Mouse (Mus musculus) testis, postnatal 14 days (tissue): Measurements from ENCODE around the gene Reg3d.
"Not testable (repeated sequence)": the region's sequence is repeated elsewhere in the genome, so short reads cannot be mapped to it uniquely, and the experiment has no call there.

Experiments used
- DNase-seq: peaks from one replicate; pipeline ENCODE4 v3.0.0; 2021; ENCODE audit warnings: low spot score

Gene Reg3d

DNA sequence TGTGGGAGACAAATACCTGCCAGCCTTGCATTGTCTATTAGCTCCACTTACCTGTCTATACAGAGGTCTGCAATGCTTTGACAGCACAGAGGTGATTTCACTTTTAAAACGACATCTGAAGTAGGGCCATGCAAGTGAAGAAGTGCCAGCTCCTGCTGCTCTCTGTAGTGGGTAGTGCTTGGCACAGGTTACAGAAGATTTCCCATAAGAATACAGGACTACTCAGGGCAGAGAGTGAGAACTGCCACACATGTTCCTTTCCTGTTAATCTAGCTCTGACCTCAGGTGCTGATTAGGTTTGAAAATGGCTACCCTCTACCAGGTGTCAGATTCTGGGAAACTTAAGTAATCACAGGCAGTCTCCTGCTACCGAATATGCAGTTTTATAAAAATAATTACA lies at the start of gene Reg3d:
Gene Reg3d, minus strand, starts transcription at position 101 of the 400 bp plus-strand sequence.
- no peak for DNase-seq

DNA sequence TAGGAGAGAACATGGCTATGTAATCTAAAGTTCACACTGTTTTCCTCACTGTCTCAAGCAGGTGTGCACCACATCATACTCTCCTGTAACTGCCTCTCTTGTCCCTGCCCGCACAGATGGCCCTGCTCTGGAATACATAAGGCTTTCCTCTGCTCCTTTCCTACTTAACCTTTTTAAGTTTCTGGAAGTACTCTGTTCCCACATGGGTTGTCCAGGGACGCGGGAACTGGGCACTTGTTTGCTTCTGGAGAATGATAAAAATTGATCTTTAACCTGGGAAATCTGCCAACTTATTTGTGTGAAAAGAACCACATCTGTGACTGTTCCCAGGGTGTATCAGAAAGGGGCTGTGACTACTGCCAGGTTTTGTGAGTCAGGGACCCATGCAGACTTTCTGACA lies 46.8 kb upstream of the Reg3d start:
- no peak for DNase-seq

DNA sequence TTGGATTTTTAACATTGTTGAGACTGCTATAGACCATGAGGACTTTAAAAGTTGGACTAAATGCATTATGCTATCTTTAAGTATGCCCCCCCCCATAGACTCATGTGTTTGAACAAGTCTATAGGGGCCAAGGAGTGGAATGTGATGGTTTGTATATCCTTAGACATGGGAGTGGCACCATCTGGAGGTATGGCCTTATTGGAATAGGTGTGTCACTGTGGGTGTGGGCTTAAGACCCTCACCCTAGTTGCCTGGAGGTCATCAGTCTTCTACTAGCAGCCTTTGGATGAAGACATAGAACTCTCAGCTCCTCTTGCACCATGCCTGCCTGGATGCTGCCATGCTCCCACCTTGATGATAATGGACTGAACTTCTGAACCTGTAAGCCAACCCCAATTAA lies 43.7 kb upstream of the Reg3d start, which contains the start of gene Reg1:
Gene Reg1, plus strand, starts transcription at position 301 of the 400 bp plus-strand sequence.
- not testable (repeated sequence) for DNase-seq

DNA sequence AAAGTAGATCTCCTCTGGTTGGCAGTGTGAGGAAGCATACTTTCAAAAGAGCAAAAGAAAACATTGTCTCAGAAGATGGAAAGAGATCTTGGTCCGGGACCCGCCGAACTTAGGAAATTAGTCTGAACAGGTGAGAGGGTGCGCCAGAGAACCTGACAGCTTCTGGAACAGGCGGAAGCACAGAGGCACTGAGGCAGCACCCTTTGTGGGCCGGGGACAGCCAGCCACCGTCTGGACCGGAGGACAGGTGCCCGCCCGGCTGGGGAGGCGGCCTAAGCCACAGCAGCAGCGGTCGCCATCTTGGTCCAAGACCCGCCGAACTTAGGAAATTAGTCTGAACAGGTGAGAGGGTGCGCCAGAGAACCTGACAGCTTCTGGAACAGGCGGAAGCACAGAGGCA lies 16.7 kb upstream of the Reg3d start, which contains the start of gene Reg2:
Gene Reg2, plus strand, starts transcription at position 301 of the 400 bp plus-strand sequence.
- not testable (repeated sequence) for DNase-seq

DNA sequence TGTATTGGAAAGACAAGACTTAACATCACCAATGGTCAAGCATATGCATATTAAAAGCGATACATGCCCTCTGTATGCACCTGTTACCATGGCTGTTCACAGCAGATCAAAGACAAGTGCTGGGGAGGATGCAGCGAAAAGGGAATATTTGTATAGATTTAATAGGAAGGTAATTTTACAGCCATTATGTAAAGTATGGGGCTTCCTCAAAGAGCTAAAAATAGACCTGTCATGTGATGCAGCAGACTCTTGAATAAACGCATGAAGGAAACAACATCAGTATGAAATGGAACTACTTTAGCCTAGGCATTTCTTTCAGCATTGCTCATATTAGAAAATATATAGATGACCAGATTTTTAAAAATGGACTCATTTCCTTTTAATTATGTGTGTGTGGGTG lies 6.9 kb upstream of the Reg3d start:
- no peak for DNase-seq

DNA sequence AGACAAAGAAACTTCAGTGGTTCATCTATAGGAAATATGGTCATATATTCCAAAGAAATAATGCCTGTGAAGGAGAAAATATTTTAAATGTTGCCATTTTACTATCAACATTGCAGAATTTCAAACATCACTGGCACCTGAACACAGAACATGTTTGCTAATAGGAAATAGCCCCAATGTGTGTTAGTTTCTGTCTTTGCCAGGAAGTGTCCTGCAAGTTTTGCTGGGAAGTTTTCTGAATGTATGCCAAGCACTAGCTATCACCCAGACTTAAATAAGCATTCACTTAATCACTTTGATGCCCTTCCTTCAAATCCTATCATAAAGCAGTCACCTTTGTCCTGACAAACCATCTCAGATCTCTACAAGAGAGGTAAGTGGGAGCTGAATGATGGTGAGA lies 1.7 kb upstream of the Reg3d start, which contains the start of gene Reg3a:
Gene Reg3a, plus strand, starts transcription at position 301 of the 400 bp plus-strand sequence.
- no peak for DNase-seq

DNA sequence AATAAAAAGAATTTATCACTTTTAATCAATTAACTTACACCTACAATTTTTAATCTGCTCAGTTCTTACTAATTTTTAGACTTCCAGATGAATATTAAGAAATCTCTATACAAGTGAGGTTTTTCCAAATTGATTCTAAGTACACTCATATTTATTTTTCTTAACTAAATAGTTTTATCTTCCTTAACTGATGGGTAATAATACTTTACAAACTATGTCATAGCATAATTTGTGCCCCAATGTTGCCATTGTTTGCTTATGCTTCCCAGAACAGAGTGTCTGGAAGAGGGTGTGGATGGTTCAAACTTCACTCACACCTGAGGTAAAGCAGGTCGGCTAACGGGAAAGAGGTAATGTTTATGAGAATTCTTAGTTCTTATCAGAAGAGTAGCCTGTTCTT lies 8.3 kb downstream of the Reg3d start, which contains the start of gene Reg3b:
Gene Reg3b, plus strand, starts transcription at position 301 of the 400 bp plus-strand sequence.
- DNase-seq, result no peak

DNA sequence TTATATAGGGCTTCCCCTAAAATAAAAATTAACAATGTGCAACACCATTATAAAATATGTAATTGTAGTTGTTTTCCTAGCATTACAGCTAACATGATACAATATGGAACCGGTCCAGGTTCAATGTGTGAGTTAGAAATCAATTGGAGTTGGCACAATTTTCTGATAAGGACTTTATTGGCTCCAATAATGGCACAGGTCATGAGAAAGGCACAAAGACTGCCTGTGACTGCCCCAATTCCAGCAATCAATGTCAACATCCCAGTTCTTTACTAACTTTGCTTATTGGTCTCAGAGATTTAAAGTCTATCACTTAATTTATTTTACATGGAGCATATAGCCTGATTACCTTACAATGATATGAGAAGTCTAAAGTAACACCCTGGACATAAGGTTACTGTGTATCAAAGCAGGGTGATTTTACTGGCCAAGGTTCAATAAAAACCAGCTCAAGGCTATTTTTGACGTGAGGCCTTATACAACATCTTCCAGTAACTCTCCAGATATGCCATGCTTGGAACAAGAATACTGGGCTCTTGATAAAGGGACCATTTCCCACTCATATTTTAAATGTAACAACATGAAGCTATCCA lies 16.6 kb downstream of the Reg3d start:
- peak; percentile 4 for DNase-seq

DNA sequence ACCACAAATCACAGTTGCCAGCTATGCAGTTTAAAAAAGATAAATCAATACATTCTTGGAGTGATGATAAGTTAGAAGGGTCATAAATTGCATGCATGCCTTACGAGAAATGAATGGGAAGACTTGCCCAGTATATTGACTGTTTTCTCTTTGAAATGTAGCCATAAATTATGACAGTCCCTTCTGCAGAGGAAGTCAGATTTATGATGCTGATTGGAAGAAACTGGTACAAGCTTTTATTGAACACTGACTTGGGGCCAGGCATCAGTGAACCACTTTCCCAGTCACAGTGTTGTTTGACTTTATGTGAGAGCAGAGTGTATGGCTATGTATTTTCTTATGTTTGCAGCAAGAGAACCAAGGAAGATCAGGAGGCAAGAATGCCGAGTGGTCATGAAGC lies 37.0 kb downstream of the Reg3d start:
- no peak for DNase-seq

DNA sequence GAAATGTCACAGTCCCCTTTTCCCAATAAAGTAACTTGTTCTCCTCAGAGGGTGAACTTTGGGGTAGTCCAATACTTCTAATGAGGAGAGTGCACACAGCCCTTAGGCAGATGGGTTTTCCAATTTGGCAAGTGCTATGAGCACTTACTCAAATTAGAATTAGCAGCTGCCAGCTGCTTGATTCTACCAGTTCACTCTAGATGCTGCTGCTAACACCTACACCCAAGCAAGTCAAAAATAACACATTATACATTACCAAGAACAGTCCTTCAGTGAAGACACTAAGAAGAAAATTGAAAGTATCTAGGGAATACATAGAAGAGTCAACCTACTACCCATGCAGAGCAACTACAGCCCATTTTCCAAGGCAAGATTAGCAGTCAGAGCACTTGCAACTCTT lies 38.4 kb downstream of the Reg3d start:
- no peak for DNase-seq

DNA sequence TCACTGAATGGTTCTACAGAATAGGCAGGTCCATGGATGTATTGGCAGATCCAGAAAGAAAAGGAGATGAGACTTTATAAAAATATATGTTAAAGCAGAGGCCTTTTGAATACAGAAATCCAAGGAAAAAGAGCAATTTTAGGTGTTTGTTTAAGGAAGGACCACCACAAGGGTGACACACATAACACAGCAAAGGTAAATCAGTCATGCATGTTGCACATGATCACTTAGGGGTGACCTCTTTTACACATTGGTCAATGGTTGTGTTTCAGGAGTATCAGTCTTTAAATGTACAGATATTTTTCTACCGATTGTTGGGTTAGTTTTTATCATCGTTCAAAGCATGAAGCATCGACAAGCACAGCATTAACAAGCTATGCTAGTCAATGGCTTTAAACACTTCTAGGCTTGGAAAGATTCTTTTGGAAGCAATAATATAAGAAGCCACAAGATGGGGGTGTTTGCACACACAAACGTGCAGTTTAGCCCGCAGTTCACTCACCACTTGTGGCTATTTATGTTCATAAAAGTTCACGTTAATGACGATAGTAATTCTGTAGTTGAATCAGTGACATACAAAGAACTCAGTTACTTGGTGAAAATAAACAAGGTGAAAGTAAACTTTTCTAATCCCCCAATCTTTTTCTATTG lies 46.6 kb downstream of the Reg3d start:
- no peak for DNase-seq

DNA sequence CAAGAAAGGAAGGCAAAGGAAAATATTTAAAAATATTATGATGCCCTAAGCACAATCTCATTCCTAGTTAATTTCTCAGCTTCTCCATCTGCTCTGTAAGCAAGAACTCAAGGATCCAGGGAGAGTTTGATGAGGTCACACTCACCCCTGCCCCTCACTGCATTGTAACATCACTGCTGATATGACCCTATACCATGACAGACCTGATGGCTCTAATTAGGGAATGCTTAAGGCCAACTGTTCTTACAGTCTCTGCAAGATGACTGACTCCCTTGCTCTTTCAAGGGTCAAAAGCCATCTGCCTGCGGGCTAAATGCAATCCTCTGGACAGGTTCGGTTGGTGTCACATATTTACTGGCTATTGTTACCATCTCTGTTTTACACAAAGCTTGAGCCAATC lies 49.5 kb downstream of the Reg3d start:
- DNase-seq, result no peak

DNA sequence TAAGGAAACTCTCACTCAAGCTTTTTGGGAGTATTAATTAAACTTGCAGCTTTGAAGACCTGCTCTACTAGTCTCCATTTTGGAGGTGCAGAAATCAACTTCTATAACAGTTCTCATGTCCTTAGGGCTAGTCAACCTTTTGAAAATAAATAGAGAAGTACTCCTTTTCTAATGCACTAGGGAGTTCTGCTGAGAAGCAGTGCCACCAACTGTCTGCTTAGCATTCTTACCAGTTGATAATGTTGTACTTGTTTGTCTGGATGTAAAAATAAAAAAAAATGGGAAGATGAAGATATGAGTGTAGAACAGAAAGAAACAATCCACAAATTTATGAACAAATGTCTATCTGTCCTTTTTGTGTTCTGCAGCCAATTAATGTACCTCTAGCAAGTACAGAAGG lies 50.9 kb downstream of the Reg3d start:
- no peak for DNase-seq
